Mouse (Mus musculus): ENCODE measurements around the gene Cyp2c23.

DNA sequence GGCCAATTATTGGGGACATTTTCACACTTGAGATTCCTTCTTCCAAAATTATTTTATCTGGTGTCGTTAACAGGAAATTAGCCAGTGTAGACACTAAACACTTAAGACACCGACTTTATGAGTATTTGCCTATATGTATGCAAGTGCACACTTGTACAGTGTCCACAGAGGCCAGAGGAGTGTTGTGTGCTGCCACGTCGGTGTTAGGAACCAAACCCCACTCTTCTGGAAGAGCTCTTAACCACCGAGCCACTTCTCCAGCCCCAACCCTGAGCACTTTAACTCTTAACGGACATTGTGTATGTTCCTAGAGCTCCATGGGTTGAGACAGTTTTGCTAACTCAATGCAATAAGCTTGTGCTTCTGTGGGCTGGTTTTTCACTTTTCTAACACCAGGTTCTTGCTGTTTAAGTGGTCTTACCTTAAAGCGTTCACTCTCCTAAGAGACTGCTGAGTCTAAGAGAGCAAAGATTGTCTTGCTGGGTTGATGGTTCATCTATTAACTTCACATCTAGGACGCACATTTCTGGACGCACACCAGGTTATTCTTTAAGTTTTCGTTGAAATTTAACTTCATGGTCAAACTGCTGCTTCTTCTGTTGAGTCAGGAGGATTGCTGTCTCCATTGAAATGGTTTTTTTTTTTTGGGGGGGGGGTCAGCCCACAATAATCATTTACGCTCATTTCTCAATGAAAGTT is 3.2 kb upstream of the Cyp2c23 start:
- no peak for TF ChIP-seq CTCF (IDR thresholded peaks at IDR 0.05; ENCODE audit: low read depth, low read length)
- no peak for TF ChIP-seq POLR2A (IDR thresholded peaks at IDR 0.05; ENCODE audit: borderline replicate concordance, low read depth, low read length)

Measured in bone marrow macrophage, adult 2 months (primary cell).